Mouse (Mus musculus): ENCODE results near the gene Antxr1.

- no peak for TF ChIP-seq CTCF (IDR thresholded peaks at IDR 0.05; ENCODE audit: insufficient read depth, low read length)
- no peak for TF ChIP-seq POLR2A (IDR thresholded peaks at IDR 0.05; ENCODE audit: borderline replicate concordance, extremely low read depth, low read depth, low read length)
Measured at GRCm38 (mm10) chr6:87142239-87142638, 193.4 kb downstream of the Antxr1 start.

All from lung, adult 2 months (tissue).